Mouse (Mus musculus) stomach, postnatal 0 days (tissue): ENCODE data around the gene Fam234a. TPM values are rescaled to one million over a fixed set of nuclear protein-coding genes. Genes with fewer than 3 reads are reported as not detected.
"Not testable (repeated sequence)": the region's sequence is repeated elsewhere in the genome, so short reads cannot be mapped to it uniquely, and the experiment has no call there.

Experiments
- ATAC-seq: fragments of 200-750 bp; cut with Nextera tagmentation; 2 replicates; pipeline ENCODE4 v1.8.0; 2017; ENCODE audit not compliant: low FRiP score, low TSS enrichment
- DNase-seq: peaks from one replicate; pipeline ENCODE4 v3.0.0-alpha.2; 2016; ENCODE audit warnings: low spot score
- H3K27ac ChIP-seq: fragments of 300-500 bp; sonication (generic); replicated peaks from 2 replicates; pipeline ENCODE4 v1.5.1; 2014; ENCODE audit warnings: mild to moderate bottlenecking, control low read depth
- H3K27me3 ChIP-seq: fragments of 300-500 bp; sonication (generic); 2 replicates; pipeline ENCODE4 v1.6.1; 2014; ENCODE audit warnings: low read length; ENCODE audit not compliant: control insufficient read depth, insufficient read depth
- H3K36me3 ChIP-seq: fragments of 300-500 bp; sonication (generic); 2 replicates; pipeline ENCODE4 v1.6.1; 2014; ENCODE audit warnings: low read length, mixed read lengths; ENCODE audit not compliant: control insufficient read depth, insufficient read depth
- H3K4me1 ChIP-seq: fragments of 300-500 bp; sonication (generic); replicated peaks from 2 replicates; pipeline ENCODE4 v1.6.1; 2014; ENCODE audit warnings: antibody characterized with exemption; ENCODE audit not compliant: control insufficient read depth, insufficient read depth
- H3K4me2 ChIP-seq: fragments of 300-500 bp; sonication (generic); replicated peaks from 2 replicates; pipeline ENCODE4 v1.6.1; 2014; ENCODE audit warnings: low read depth, mild to moderate bottlenecking, control low read depth, moderate library complexity
- H3K4me3 ChIP-seq: fragments of 300-500 bp; sonication (generic); 2 replicates; pipeline ENCODE4 v1.5.1; 2014; ENCODE audit warnings: low read depth, low read length, control low read depth
- H3K9ac ChIP-seq: fragments of 300-500 bp; sonication (generic); 2 replicates; pipeline ENCODE4 v1.6.1; 2014; ENCODE audit warnings: mild to moderate bottlenecking, low read length, control low read depth, mixed read lengths
- H3K9me3 ChIP-seq: fragments of 300-500 bp; sonication (generic); 2 replicates; pipeline ENCODE4 v1.6.1; 2016; ENCODE audit warnings: low read length; ENCODE audit not compliant: control insufficient read depth
- CTCF ChIP-seq: IDR thresholded peaks from 2 replicates; pipeline ENCODE4 v1.5.1; 2016; ENCODE audit warnings: antibody characterized with exemption, low read depth, mild to moderate bottlenecking, moderate library complexity
- EP300 ChIP-seq: optimal IDR thresholded peaks from 2 replicates; pipeline ENCODE3; 2016; ENCODE audit warnings: antibody characterized with exemption
- WGBS: fragments of 180-500 bp; shearing (Covaris S2); extraction: QIAGEN DNeasy Blood & Tissue Kit; methylation state at CpG from one replicate; pipeline ENCODE4 v1.1.7; 2014; 5-methylcytosine and 5-hydroxymethylcytosine counted together
- polyA plus RNA-seq: library from polyadenylated mRNA; unstranded; fragments of >200 nt; fragmentation: Nextera tagmentation; extraction: Ambion mirVana; gene quantifications from 2 replicates; pipeline ENCODE4 v1.2.1, GENCODE M21; 2015

Gene Fam234a
- polyA plus RNA-seq, 1 experiment from 2014 or later = 98.0 TPM

- Histone ChIP-seq H3K4me1 (no peaks in the 10 kb centered on the region), H3K4me3 (no peak overlapping the region), H3K27me3 (no peaks in the 10 kb centered on the region), H3K36me3 (peaks cover 37% of the 10 kb centered on the region), H3K9me3 (no peaks in the 10 kb centered on the region), H3K4me2 (no peak overlapping the region), H3K9ac (no peak overlapping the region), H3K27ac (no peak overlapping the region)
- WGBS = 93% methylated on average over 15 of the region's 15 CpGs
- DNase-seq = no peak
- ATAC-seq = no peak
- TF ChIP-seq CTCF (no peak), EP300 (no peak)
Observed at GRCm38 (mm10) chr17:26192481-26193190, 51.4 kb downstream of the Fam234a start.

DNA sequence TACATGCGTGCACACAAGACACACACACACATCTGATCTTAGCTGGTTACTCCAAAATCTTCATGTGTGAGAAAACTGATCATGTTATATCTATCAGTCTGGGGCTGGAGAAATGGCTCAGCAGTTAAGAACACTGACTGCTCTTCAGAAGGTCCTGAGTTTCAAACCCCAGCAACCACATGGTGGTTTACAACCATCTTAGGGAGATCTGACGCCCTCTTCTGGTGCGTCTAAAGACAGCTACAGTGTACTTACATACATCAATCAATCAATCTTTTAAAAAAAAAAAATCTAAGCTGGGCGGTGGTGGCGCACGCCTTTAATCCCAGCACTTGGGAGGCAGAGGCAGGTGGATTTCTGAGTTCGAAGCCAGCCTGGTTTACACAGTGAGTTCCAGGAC is 52.6 kb downstream of the Fam234a start:
- H3K4me1 ChIP-seq, H3K27me3 ChIP-seq, ATAC-seq, H3K4me2 ChIP-seq, H3K9ac ChIP-seq, DNase-seq, H3K4me3 ChIP-seq, H3K27ac ChIP-seq, H3K9me3 ChIP-seq: not testable (repeated sequence)
- peaks cover 34% of the 10 kb centered on the region for H3K36me3 ChIP-seq
- 86% methylated on average over 7 of the region's 7 CpGs for WGBS
- peak; percentile 30; the same call in 1 of the 2 replicates for TF ChIP-seq CTCF

DNA sequence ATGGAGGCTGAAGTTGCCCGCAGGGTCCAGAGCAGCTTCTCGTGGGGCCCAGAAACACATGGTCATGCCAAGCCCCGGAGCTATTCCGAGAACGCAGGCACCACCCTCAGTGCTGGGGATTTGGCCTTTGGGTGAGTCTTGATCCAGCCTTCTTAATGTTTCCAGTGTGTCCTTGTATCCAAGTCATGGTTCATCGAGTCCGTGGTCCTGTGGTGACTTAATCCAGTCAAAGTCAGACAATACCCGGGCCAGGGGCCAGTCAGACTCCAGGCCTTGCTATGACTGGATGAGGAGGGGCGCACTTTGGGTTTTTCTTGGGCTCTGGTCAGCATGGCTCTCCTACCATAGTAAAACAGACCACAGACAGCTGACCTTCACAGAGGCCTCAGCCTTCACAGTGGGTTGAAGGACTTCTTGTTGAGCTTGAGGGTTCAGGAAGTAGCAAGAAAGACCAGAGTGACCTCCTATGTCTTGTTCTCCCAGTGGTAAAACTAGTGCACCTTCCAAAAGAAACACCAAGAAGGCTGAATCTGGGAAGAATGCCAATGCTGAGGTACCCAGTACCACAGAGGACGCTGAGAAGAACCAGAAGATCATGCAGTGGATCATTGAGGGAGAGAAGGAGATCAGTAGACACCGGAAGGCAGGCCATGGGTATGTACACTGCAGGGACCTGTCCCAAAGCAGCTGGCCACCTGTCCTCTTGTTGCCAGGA is 55.8 kb downstream of the Fam234a start:
- Histone ChIP-seq H3K4me1 (no peaks in the 10 kb centered on the region), H3K9ac (no peak overlapping the region), H3K4me3 (no peak overlapping the region), H3K36me3 (peaks cover 35% of the 10 kb centered on the region), H3K9me3 (no peaks in the 10 kb centered on the region), H3K4me2 (no peak overlapping the region), H3K27me3 (no peaks in the 10 kb centered on the region), H3K27ac (no peak overlapping the region)
- ATAC-seq = no peak
- DNase-seq = no peak
- no peak for TF ChIP-seq CTCF
- no peak for TF ChIP-seq EP300
- WGBS = 95% methylated on average over 11 of the region's 11 CpGs

DNA sequence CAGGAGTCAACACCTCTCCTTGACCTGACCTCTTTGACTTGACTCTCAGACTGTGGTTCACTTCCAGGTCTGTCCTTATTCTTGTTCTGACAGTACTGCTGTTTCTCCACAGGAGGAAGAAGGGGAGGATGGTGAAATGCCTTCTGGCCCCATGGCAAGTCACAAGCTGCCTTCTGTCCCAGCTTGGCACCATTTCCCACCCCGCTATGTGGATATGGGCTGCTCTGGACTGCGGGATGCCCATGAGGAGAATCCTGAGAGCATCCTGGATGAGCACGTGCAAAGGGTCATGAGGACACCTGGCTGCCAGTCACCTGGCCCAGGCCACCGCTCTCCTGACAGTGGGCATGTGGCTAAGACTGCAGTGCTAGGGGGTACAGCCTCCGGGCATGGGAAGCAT is 56.5 kb downstream of the Fam234a start:
- no peak overlapping the region for H3K27ac ChIP-seq
- DNase-seq (no peak), ATAC-seq (no peak)
- TF ChIP-seq EP300 (no peak), CTCF (no peak)
- H3K36me3 ChIP-seq = peaks cover 33% of the 10 kb centered on the region
- no peak overlapping the region for H3K4me2 ChIP-seq
- no peak overlapping the region for H3K9ac ChIP-seq
- no peaks in the 10 kb centered on the region for H3K27me3 ChIP-seq
- no peaks in the 10 kb centered on the region for H3K9me3 ChIP-seq
- no peak overlapping the region for H3K4me3 ChIP-seq
- H3K4me1 ChIP-seq = no peaks in the 10 kb centered on the region
- WGBS = 95% methylated on average over 5 of the region's 5 CpGs

DNA sequence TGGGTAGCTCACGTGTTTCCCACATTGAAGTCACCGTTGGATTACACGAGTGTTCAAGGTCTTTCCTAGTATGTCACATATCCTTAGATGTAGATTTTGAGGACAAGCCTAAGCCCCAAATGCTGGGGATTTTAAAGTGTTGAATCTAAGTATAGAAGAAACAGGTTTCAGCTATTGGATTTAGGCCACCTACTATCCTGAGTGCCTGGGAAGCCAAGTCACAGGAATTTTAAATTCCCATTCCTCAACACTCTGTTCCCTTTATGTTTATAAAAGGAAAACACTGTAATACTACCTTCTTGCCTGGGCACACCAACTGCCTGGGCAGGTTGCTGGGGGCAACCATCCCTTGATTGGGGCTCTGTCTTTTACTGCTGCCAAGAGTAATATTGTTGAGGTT is 62.9 kb downstream of the Fam234a start:
- Histone ChIP-seq H3K4me1 (no peaks in the 10 kb centered on the region), H3K27me3 (no peaks in the 10 kb centered on the region), H3K4me2 (no peak overlapping the region), H3K9me3 (no peaks in the 10 kb centered on the region), H3K9ac (no peak overlapping the region), H3K4me3 (no peak overlapping the region), H3K27ac (no peak overlapping the region), H3K36me3 (peaks cover 10% of the 10 kb centered on the region)
- WGBS = 89% methylated on average over 3 of the region's 3 CpGs
- DNase-seq (no peak), ATAC-seq (no peak)
- no peak for TF ChIP-seq CTCF
- TF ChIP-seq EP300 = no peak

DNA sequence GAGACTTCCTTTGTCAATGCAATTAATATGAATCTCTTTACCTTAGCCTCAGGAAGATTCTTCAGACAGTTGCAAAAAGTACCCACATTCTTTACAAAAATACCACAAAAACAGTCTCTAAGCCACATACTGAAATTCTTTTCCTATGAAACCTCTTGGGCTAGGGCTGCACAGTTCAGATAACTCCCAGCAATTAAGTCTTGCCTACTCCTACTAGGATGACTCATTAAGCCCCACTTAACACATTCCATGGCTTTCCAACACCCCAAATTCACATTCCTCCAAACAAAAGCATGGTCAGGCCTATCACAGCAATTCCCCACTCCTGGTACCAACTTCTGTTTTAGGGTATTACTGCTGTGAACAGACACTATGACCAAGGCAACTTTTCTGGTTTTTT is 65.4 kb downstream of the Fam234a start:
- ATAC-seq = no peak
- no peaks in the 10 kb centered on the region for H3K4me1 ChIP-seq

More for the DNA sequence above, 65.4 kb downstream of the Fam234a start:
- no peak for DNase-seq
- no peaks in the 10 kb centered on the region for H3K27me3 ChIP-seq
- H3K4me2 ChIP-seq = no peak overlapping the region
- no peaks in the 10 kb centered on the region for H3K9me3 ChIP-seq
- H3K4me3 ChIP-seq = no peak overlapping the region
- no peak overlapping the region for H3K27ac ChIP-seq
- peaks cover 7% of the 10 kb centered on the region for H3K36me3 ChIP-seq
- TF ChIP-seq EP300 (no peak), CTCF (no peak)
- no peak overlapping the region for H3K9ac ChIP-seq
